Comparison of ENCODE assay signal across 24 mouse cellular contexts in the genomic region with DNA sequence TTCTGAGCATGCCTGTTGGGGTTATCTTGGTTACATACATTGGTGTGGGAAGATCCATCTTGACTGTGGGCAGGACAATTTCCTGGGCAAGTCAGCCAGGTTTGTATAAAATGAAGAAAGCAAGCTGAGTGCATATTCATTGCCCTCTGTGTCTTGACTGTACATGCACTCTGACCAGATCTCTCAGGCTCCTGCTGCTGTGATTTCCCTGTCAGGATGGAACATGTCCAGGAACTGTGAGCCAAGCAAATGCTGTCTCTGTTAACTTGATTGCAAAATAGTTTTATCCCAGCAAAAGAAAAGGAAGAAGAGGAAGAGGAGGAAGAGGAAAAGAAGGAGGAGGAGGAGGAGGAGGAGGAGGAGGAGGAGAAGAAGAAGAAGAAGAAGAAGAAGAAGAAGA. TPM values are rescaled to one million over a fixed set of nuclear protein-coding genes. Genes with fewer than 3 reads are reported as not detected.
"Had no signal": no experiment of that assay in that cellular context is flagged by ENCODE, and none has a peak within 500 bp of the region (broad histone marks: within the 10 kb centered on the region; RNA-seq: fewer than 3 reads in every experiment).

No protein-coding gene starts in this region.

- DNase-seq: liver, postnatal 0 days; lung, adult 2 months; lung, postnatal 10 days; lung, postnatal 36 days; right cerebral cortex, postnatal 25 days; right cerebral cortex, postnatal 4 days; spleen, adult 18-20 months; thymus, adult 18-20 months; thymus, postnatal 14 days; thymus, postnatal 36 days had no signal

- H3K4me2 ChIP-seq: lung, embryonic 15.5 days; midbrain, embryonic 11.5 days; midbrain, embryonic 13.5 days; midbrain, embryonic 15.5 days; neural tube, embryonic 12.5 days had no signal

- ATAC-seq: liver, postnatal 0 days; midbrain, embryonic 13.5 days; midbrain, embryonic 15.5 days had no signal

- H3K27me3 ChIP-seq: lung, embryonic 15.5 days; midbrain, embryonic 13.5 days; midbrain, embryonic 15.5 days; neural tube, embryonic 12.5 days had no signal

- H3K4me3 ChIP-seq: lung, embryonic 15.5 days; megakaryocyte, embryonic 14.5 days; midbrain, embryonic 13.5 days; midbrain, embryonic 15.5 days; neural tube, embryonic 12.5 days had no signal

- H3K27ac ChIP-seq: lung, embryonic 15.5 days; macrophage; midbrain, embryonic 13.5 days; midbrain, embryonic 15.5 days; neural tube, embryonic 12.5 days had no signal

- H3K9ac ChIP-seq: liver, postnatal 0 days; lung, embryonic 15.5 days; midbrain, embryonic 13.5 days; midbrain, embryonic 15.5 days; neural tube, embryonic 12.5 days had no signal

- H3K36me3 ChIP-seq: lung, embryonic 15.5 days; midbrain, embryonic 13.5 days; midbrain, embryonic 15.5 days; neural tube, embryonic 12.5 days had no signal

- H3K4me1 ChIP-seq: lung, embryonic 15.5 days; megakaryocyte, embryonic 14.5 days; midbrain, embryonic 13.5 days; midbrain, embryonic 15.5 days; neural tube, embryonic 12.5 days had no signal

- H3K9me3 ChIP-seq: lung, embryonic 15.5 days; megakaryocyte, embryonic 14.5 days; midbrain, embryonic 13.5 days; midbrain, embryonic 15.5 days; neural tube, embryonic 12.5 days had no signal

RNA-seq across cellular contexts. Expression of a gene that starts 8.8 kb away (rescaled TPM):
- total RNA-seq: megakaryocyte progenitor cell, adult 5-6 weeks; midbrain, postnatal 0 days; monocyte, adult 5-6 weeks had no signal
- polyA plus RNA-seq: liver, postnatal 0 days; lung, adult 2 months; lung, embryonic 15.5 days; macrophage; midbrain, embryonic 11.5 days; midbrain, embryonic 13.5 days; midbrain, embryonic 15.5 days; neural tube, embryonic 12.5 days; neural tube, embryonic 14.5 days; small intestine, adult 2 months; stomach, embryonic 14.5 days; stomach, embryonic 16.5 days had no signal
